Mouse (Mus musculus): Measurements from ENCODE around the gene Clip4.

Gene Clip4

GRCm38 (mm10) chr17:71872976-71873375 is 104.7 kb downstream of the Clip4 start:
- peak; percentile 15 to 58 for DNase-seq (ENCODE audit: low spot score in 2 of 2)

- DNase-seq (ENCODE audit: low spot score in 2 of 2): peak; percentile 23 to 70
Measured at GRCm38 (mm10) chr17:71874077-71874476, 105.8 kb downstream of the Clip4 start.

- no peak for DNase-seq (ENCODE audit: low spot score in 2 of 2)
Measured at GRCm38 (mm10) chr17:71874795-71875194, 106.5 kb downstream of the Clip4 start.

- DNase-seq (ENCODE audit: low spot score in 2 of 2): no peak
Measured at GRCm38 (mm10) chr17:71875492-71875891, 107.2 kb downstream of the Clip4 start.

- no peak for DNase-seq (ENCODE audit: low spot score in 2 of 2)
Measured at GRCm38 (mm10) chr17:71881369-71881768, 113.1 kb downstream of the Clip4 start.

- peak in 1 of 2 experiments; percentile 10 for DNase-seq (ENCODE audit: low spot score in 2 of 2)
Measured at GRCm38 (mm10) chr17:71909107-71909506, 140.8 kb downstream of the Clip4 start.

- DNase-seq (ENCODE audit: low spot score in 2 of 2): no peak
Measured at GRCm38 (mm10) chr17:71913188-71913587, 144.9 kb downstream of the Clip4 start.
